Mouse (Mus musculus): ENCODE results near the gene Bace1. TPM values are rescaled to one million over a fixed set of nuclear protein-coding genes. Genes with fewer than 3 reads are reported as not detected.

Gene Bace1
- 6.9 and 8.1 TPM in 2 replicates for polyA plus RNA-seq (2012; rRNA removed)

DNA sequence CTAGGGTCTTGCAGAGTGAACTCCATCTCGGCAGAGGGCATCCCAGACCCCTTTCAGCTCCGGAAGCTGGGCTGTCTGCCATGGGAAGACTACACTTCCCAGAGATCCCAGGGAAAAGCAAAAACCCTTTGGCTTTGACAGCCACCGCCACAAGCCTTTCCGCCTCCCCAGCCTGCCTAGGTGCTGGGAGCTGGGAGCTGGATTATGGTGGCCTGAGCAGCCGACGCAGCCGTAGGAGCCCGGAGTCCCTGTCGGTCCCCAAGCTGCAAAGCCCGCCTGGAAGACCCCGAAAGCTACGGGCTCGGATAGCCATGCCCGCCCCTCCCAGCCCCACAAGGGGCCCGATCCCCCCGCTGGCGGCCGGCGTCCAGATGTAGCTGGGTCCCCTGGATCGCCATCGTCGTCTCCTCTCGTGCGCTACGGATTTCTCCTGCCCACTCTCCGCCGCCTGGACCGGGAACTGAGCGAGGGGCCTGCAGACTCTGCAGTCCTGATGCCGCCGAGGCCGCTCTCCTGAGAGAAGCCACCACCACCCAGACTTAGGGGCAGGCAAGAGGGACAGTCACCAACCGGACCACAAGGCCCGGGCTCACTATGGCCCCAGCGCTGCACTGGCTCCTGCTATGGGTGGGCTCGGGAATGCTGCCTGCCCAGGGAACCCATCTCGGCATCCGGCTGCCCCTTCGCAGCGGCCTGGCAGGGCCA is at the start of gene Bace1:
TSS of gene Bace1 (plus strand) at position 147 of the 705 bp plus-strand sequence.
- Histone ChIP-seq H3K27ac (ENCODE audit: insufficient read depth, low read length) (no peak within 1 kb of the TSS), H3K4me1 (ENCODE audit: control insufficient read depth, insufficient read depth, insufficient read length) (peaks cover 4% of the 10 kb centered on the region; the same call in 1 of the 2 replicates), H3K36me3 (ENCODE audit: control insufficient read depth, insufficient read depth, low read length) (no peaks in the 10 kb centered on the region), H3K4me3 (ENCODE audit: extremely low read depth, insufficient read depth, insufficient read length) (peak within 1 kb of the TSS; percentile 49), H3K27me3 (ENCODE audit: control insufficient read depth, insufficient read depth, low read length) (peaks cover 2% of the 10 kb centered on the region; the same call in 1 of the 2 replicates)
- no peak for DNase-seq (ENCODE audit: low read depth in 1 of 2, low spot score in 2 of 2)
- WGBS, result 5% methylated on average over 40 of the region's 40 CpGs
- TF ChIP-seq CTCF (IDR thresholded peaks at IDR 0.05; ENCODE audit: extremely low read depth, insufficient read depth, insufficient read length, insufficient replicate concordance) (no peak), POLR2A (IDR thresholded peaks at IDR 0.05; ENCODE audit: low read depth, low read length) (no peak)

DNA sequence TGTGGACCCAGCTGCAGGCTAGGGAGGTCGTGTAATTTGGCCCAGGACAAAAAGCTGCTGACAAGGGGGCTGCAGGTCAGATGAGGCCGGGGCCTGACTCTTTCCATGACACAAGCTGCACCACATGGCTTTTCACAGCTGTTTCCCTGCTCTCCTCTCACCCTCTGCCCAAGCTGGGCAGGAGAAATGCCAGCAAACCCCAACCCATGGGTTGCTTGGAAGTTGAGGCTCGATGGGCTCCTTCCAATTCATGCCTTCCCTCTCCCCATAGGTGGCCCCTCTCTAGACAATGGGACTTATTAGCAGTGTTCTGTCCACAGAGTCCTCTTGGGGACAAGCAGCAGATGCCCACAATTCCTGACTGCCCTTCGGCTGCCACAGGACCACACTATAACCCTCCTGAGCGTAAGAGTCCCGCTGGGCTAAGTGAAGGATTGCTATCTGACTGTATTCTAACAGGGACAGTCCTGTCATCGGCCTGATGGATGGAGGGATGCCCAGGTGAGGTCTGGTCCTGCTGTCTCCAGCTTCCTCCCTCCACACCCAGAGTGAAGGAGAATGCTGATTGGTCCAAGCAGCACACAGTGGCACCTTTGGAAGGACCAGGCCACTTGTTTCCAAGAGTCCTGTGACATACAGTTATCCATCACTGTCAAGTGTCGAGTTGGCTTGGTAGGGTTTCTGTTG is 46.8 kb upstream of the Bace1 start:
- H3K27ac ChIP-seq (ENCODE audit: insufficient read depth, low read length), result no peak overlapping the region
- TF ChIP-seq POLR2A (IDR thresholded peaks at IDR 0.05; ENCODE audit: low read depth, low read length), result no peak
- no peak for TF ChIP-seq CTCF (IDR thresholded peaks at IDR 0.05; ENCODE audit: extremely low read depth, insufficient read depth, insufficient read length, insufficient replicate concordance)
- H3K4me1 ChIP-seq (ENCODE audit: control insufficient read depth, insufficient read depth, insufficient read length), result no peaks in the 10 kb centered on the region; the same call in 1 of the 2 replicates
- 91% methylated on average over 8 of the region's 8 CpGs for WGBS
- no peak overlapping the region for H3K4me3 ChIP-seq (ENCODE audit: extremely low read depth, insufficient read depth, insufficient read length)
- H3K27me3 ChIP-seq (ENCODE audit: control insufficient read depth, insufficient read depth, low read length), result no peaks in the 10 kb centered on the region
- no peaks in the 10 kb centered on the region for H3K36me3 ChIP-seq (ENCODE audit: control insufficient read depth, insufficient read depth, low read length)
- DNase-seq (ENCODE audit: low read depth in 1 of 2, low spot score in 2 of 2), result no peak

DNA sequence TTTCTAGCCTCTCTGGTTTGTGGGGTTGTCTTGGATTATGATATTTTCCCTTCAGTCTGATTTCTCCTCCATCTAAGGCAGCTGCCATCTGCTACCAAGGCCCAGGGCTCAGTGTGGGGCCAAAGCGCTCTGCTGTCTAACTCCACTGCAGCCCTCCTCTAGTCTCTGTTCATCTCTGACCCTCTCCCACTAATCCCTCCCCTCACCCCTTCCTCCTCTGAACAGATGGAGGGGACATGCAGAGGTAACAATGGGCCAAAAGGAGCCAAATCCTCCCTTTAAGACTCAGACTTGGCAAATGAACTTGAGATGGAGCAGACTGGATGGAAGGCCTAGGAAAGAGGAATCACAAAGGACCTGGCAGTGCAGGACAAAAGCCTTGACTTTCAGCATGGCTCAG is 46.1 kb upstream of the Bace1 start:
- H3K27me3 ChIP-seq (ENCODE audit: control insufficient read depth, insufficient read depth, low read length), result no peaks in the 10 kb centered on the region
- H3K27ac ChIP-seq (ENCODE audit: insufficient read depth, low read length), result no peak overlapping the region
- TF ChIP-seq CTCF (IDR thresholded peaks at IDR 0.05; ENCODE audit: extremely low read depth, insufficient read depth, insufficient read length, insufficient replicate concordance), result no peak
- TF ChIP-seq POLR2A (IDR thresholded peaks at IDR 0.05; ENCODE audit: low read depth, low read length), result no peak
- 96% methylated on average over 1 of the region's 1 CpGs for WGBS
- H3K4me1 ChIP-seq (ENCODE audit: control insufficient read depth, insufficient read depth, insufficient read length), result no peaks in the 10 kb centered on the region; the same call in 1 of the 2 replicates
- no peak overlapping the region for H3K4me3 ChIP-seq (ENCODE audit: extremely low read depth, insufficient read depth, insufficient read length)
- no peaks in the 10 kb centered on the region for H3K36me3 ChIP-seq (ENCODE audit: control insufficient read depth, insufficient read depth, low read length)
- DNase-seq (ENCODE audit: low read depth in 1 of 2, low spot score in 2 of 2), result no peak

DNA sequence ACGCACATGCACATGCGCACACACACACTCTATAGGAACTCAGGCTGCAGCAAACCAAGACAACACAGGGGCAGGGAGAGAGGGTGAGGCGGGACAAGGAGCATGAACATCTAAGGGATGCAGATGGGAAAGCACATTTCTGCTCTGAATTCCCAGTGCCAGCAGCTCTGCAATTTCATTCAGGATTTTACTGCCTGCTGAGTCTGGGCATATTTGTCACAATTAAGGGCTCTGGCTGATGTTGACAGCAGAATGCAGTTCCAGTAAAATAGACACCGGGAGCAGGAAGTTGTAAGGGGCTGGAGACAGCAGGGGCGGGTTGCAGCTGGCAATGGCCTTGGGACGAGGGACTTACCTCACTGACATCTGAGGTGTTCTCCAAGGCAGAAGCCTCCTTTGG is 44.7 kb upstream of the Bace1 start:
- WGBS, result 88% methylated on average over 6 of the region's 6 CpGs
- no peak for TF ChIP-seq POLR2A (IDR thresholded peaks at IDR 0.05; ENCODE audit: low read depth, low read length)
- TF ChIP-seq CTCF (IDR thresholded peaks at IDR 0.05; ENCODE audit: extremely low read depth, insufficient read depth, insufficient read length, insufficient replicate concordance), result no peak
- no peaks in the 10 kb centered on the region for H3K27me3 ChIP-seq (ENCODE audit: control insufficient read depth, insufficient read depth, low read length)

DNA sequence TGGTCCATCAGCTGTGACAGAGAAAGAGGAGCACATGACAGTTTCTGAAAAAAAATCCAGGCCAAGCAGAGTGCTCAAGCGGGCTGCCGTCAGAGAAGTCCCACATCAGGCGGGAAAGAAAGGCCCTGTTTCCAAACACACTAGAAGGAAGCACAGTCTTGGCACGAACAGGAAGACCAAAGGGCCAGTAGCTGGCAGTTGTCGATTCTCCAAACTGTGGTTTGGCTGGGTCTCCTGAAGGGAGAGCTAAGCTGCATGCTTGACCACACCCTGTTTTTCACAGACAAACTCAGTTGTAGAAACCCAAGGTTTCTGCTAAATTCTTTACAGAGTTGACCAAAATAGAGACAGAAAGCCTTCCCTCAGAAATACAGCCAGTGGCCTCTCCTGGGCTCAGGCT is 42.7 kb upstream of the Bace1 start:
- 71% methylated on average over 5 of the region's 5 CpGs for WGBS
- H3K27ac ChIP-seq (ENCODE audit: insufficient read depth, low read length), result no peak overlapping the region
- no peaks in the 10 kb centered on the region for H3K27me3 ChIP-seq (ENCODE audit: control insufficient read depth, insufficient read depth, low read length)
- TF ChIP-seq POLR2A (IDR thresholded peaks at IDR 0.05; ENCODE audit: low read depth, low read length) (no peak), CTCF (IDR thresholded peaks at IDR 0.05; ENCODE audit: extremely low read depth, insufficient read depth, insufficient read length, insufficient replicate concordance) (no peak)
- no peak overlapping the region for H3K4me3 ChIP-seq (ENCODE audit: extremely low read depth, insufficient read depth, insufficient read length)
- no peak for DNase-seq (ENCODE audit: low read depth in 1 of 2, low spot score in 2 of 2)
- H3K36me3 ChIP-seq (ENCODE audit: control insufficient read depth, insufficient read depth, low read length), result no peaks in the 10 kb centered on the region
- no peaks in the 10 kb centered on the region for H3K4me1 ChIP-seq (ENCODE audit: control insufficient read depth, insufficient read depth, insufficient read length)

More for the DNA sequence above, 44.7 kb upstream of the Bace1 start:
- Histone ChIP-seq H3K27ac (ENCODE audit: insufficient read depth, low read length) (no peak overlapping the region), H3K4me3 (ENCODE audit: extremely low read depth, insufficient read depth, insufficient read length) (no peak overlapping the region), H3K36me3 (ENCODE audit: control insufficient read depth, insufficient read depth, low read length) (no peaks in the 10 kb centered on the region), H3K4me1 (ENCODE audit: control insufficient read depth, insufficient read depth, insufficient read length) (no peaks in the 10 kb centered on the region; the same call in 1 of the 2 replicates)
- DNase-seq (ENCODE audit: low read depth in 1 of 2, low spot score in 2 of 2), result no peak

DNA sequence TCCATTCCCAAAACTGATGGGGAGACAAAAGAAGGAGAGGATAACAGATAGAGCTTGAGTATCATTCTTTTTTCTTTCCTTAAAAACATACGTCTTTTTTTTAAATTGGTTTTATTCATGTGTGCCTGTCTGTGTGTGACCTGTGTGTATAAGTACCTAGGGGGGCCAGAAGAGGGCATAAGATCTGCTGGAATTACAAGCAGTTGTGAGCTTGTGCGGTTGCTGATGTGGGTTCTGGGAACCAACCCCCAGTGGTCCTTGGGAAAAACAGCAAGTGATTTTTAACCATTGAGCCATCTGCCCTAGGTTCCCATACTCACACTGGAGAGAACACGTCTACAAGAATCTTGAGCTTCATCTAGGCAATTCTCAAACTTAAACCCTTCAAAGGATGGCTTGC is 41.1 kb upstream of the Bace1 start:
- no peak overlapping the region for H3K4me3 ChIP-seq (ENCODE audit: extremely low read depth, insufficient read depth, insufficient read length)
- H3K4me1 ChIP-seq (ENCODE audit: control insufficient read depth, insufficient read depth, insufficient read length), result no peaks in the 10 kb centered on the region
- H3K27ac ChIP-seq (ENCODE audit: insufficient read depth, low read length), result no peak overlapping the region
- no peaks in the 10 kb centered on the region for H3K36me3 ChIP-seq (ENCODE audit: control insufficient read depth, insufficient read depth, low read length)
- no peak for TF ChIP-seq CTCF (IDR thresholded peaks at IDR 0.05; ENCODE audit: extremely low read depth, insufficient read depth, insufficient read length, insufficient replicate concordance)
- no peak for TF ChIP-seq POLR2A (IDR thresholded peaks at IDR 0.05; ENCODE audit: low read depth, low read length)
- no peak for DNase-seq (ENCODE audit: low read depth in 1 of 2, low spot score in 2 of 2)
- 93% methylated on average over 3 of the region's 3 CpGs for WGBS
- H3K27me3 ChIP-seq (ENCODE audit: control insufficient read depth, insufficient read depth, low read length), result no peaks in the 10 kb centered on the region
